Mouse (Mus musculus): ENCODE measurements at regions not wholly inside any gene's neighbourhood (a gene's known extent, or its start where the extent isn't known, plus 50 kb on each side); places are given as distances from the start of the nearest gene placed in this dataset.

DNA sequence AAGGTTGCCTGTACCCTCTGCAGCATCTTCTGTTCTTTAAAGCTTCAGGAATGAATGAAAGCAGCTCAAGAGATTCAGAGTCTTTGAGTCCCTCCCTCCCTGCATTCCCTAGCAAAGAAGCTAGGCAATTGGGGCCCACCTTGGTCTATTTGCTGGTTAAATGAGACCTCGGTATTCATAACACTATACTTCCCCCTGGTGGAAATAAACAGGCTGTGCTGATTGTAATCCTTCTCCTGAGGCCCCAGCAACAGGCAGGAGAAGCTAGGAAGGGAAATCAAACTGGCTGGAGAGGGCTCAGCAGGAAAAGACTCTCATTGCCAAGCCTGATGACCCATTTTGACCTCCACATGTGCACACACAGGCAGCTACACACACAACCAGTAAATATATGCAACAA lies 137.1 kb downstream of the Sh3bp4 start:
- peak; percentile 39 for DNase-seq (ENCODE audit: low spot score)

DNA sequence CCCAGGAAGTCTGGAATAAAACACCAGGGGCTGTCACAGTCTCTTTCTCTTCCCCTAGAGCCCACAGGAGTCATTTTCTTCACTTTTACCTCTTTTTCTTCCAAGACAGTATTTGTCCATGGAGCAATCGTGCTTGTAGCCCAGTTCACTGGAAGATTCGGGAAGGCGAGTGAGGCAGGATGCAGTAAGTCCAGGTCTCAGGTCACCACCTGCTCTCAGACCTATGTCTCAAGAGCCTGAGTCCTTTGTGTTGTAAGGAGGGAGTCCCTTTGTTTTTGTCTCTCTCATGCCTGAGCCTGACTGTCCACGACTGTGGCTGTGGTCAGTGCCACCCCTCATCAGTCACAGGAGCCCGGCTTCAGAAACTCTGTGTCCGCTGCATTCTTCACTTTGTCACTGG lies 140.9 kb downstream of the Sh3bp4 start:
- DNase-seq (ENCODE audit: low spot score) = no peak

DNA sequence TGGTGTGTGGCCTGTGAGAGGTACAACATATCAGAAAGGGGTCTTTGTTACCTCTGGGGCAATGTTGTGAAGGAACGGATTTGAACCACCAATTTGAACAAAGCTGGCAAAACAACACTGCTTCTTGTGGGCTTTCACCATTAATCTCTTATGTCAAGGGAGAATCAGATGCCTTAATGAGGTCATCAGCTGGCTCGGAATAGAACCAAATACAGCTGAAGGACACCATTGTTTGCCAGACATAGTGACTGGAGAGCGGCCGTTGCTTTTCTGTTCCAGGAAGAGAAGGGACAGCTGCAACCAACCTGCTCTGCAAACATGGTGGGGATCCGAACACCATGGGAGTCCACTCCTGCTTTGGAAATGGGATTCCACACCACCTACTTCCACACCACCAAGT lies 158.2 kb downstream of the Sh3bp4 start:
- no peak for DNase-seq (ENCODE audit: low spot score)

DNA sequence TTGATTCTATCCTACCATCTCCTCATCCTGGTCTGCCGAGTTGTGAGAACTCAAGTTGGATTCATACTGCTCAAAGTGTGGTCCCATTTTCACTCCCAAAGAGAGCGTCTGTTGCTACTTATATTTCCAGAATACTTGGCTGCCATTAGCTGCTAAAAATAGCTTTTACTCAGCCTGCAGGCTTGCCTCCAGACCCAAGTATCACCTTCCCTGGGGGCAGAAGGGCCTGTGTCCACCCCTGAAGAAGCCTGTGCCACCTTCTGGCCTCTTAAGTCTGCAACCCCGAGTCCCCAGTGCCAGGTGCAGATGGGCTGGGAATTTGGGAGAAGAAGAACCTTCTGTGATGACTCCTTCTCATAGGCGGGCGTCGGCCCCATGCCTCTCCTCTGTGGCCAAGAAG lies 161.5 kb downstream of the Sh3bp4 start:
- no peak for DNase-seq (ENCODE audit: low spot score)

GRCm38 (mm10) chr1:89232391-89232790 lies 162.2 kb downstream of the Sh3bp4 start:
- DNase-seq (ENCODE audit: low spot score) = no peak

GRCm38 (mm10) chr1:89234895-89235294 lies 164.7 kb downstream of the Sh3bp4 start:
- DNase-seq (ENCODE audit: low spot score) = no peak

- peak; percentile 88 for DNase-seq (ENCODE audit: low spot score)
Observed at GRCm38 (mm10) chr1:89235296-89235695, 165.1 kb downstream of the Sh3bp4 start.

DNA sequence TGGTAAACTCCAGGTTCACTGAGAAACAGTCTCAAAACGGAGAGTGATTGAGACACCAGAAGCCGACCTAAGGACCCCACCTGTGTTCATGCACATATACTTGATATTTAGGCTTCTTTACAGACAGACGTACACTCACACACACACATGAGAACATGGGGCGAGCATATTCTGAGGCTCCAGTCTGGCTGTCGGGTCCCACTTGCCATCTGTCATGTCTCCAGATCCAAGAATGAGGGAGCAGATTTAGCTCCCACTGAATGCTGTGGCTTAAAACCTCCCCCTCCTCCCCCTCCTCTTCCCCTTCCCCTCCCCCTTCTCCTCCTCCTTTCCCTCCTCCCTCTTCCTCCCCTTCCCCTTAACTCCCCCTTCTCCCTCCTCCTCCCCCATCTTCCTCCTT lies 167.5 kb downstream of the Sh3bp4 start:
- DNase-seq (ENCODE audit: low spot score) = no peak

- no peak for DNase-seq (ENCODE audit: low spot score)
Observed at GRCm38 (mm10) chr1:89244598-89244997, 174.4 kb downstream of the Sh3bp4 start.

GRCm38 (mm10) chr1:89245202-89246003 lies 175.2 kb downstream of the Sh3bp4 start:
- peak; percentile 13 for DNase-seq (ENCODE audit: low spot score)

DNA sequence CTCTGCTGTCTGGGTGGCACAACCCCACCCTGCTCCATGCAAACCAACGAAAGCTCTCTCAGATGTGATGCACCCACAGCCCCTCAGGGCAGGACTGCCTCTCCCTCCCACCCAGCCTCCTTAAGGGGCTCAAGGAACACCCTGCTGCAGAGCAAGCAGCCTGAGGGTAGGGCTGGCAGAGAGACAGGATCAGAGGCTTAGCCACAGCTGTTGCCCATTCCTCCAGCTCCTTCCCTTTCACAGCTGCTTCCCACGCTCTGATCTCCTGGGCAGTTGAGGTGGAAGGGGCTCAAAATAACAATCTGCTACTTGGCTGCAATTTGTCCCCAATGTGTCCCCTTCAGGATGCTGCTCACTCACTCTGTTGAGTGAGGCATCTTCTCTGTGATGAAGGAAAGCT lies 181.5 kb downstream of the Sh3bp4 start:
- DNase-seq (ENCODE audit: low spot score) = no peak

DNA sequence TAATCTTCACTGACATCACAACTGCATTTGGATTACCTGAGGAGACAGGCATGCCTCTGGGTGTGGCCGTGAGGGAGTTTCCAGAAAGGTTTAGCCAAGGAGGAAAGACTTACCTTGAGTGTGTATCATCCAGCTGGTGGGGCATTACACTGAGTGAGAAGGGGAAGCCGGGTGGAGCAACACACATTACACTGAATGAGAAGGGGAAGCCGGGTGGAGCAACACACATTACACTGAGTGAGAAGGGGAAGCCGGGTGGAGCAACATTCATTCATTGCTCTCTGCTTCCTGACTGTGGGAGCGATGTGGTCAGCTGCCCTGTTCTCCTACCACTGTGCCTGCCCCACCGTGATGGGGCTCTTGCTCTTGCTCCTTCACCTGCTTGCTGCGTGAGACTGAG lies 182.3 kb downstream of the Sh3bp4 start:
- DNase-seq (ENCODE audit: low spot score) = no peak

GRCm38 (mm10) chr1:89257945-89258344 lies 187.7 kb downstream of the Sh3bp4 start:
- no peak for DNase-seq (ENCODE audit: low spot score)

GRCm38 (mm10) chr1:89265771-89266170 lies 188.8 kb upstream of the Agap1 start:
- DNase-seq (ENCODE audit: low spot score) = no peak

DNA sequence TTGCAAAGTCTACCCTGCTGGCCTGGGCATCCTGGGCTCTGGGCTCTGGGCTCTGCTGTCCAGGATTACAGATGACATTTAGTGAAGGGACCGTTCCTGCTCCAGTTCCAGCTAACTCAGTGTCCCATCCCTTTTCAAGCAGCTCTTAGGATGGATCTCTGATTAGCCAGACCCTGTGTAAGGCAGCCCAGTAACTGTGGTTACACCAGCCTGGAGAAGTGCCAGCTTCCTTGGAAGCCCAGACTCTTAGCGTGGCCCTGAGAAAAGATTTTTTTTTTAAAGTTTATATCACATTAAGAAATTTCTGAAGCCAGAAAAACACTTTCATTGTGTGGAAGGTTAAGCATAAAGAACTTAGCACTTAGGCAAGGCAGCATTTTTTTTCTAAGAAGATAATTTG lies 185.8 kb upstream of the Agap1 start:
- no peak for DNase-seq (ENCODE audit: low spot score)

GRCm38 (mm10) chr1:89271743-89272142 lies 182.9 kb upstream of the Agap1 start:
- no peak for DNase-seq (ENCODE audit: low spot score)

- no peak for DNase-seq (ENCODE audit: low spot score)
Observed at GRCm38 (mm10) chr1:89273021-89273420, 181.6 kb upstream of the Agap1 start.

GRCm38 (mm10) chr1:89273786-89274362 lies 180.7 kb upstream of the Agap1 start:
- no peak for DNase-seq (ENCODE audit: low spot score)

DNA sequence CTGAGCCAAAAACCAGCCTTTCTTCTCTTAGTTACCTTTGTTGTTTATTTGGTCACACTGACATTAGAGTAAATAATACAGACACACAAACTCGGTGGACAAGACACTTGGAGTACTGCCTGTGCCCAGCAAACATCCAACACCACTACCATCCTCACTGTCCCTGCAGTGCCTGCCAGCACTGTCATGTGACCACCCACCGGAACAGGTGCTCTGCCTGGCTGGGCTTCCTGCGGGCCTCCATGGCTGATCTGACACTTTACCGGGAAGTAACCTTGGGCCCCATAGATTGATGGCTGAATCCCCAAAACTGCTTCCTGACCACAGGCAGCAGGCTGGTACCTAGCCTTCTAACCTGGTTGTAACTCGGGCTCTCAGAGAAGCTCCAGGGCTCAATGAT lies 175.2 kb upstream of the Agap1 start:
- DNase-seq (ENCODE audit: low spot score) = no peak

DNA sequence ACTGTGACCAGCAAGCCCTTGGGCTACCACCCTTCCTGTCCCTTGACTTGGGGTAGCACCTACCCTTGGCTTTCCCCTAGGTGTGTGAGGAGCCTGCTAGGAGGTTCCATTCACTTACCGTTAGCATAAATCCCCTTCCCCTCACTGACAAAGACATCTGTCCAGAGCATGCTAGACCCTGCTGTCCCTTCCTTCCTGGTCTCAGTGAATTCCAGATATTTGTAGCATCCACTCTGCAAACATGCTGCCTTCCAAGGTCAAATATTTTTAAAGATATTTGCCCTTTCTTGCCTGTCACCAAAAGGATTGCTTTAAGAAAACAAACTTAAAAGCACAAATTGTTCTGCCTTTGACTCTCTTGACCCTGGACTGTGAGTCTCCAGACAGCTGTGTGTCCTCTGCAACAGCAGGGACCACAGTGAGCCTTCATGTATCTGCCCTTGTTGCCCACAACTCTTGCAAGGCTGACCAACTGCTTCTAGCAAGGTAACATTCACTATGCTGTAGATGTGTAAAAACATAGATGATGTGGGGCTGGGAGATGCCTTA lies 173.4 kb upstream of the Agap1 start:
- no peak for DNase-seq (ENCODE audit: low spot score)

DNA sequence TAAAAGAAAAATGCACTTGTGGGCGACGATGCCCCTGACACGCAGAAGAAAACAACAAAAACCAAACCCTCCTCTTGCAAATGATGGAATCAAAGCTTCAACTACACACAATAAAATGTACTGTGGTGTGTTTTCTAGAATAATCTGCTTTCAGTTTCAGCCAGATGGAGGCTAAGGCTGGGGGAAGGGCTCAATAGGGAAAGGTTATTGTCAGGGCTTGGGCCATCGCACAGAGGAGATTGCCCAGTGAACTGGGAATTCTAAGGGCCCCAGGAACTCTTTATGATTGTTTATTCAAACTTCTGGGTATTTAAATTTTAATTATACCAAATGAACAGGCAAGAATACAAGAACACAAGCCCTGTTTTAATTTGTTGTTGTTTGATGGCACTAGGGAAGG lies 169.6 kb upstream of the Agap1 start:
- DNase-seq (ENCODE audit: low spot score) = no peak

DNA sequence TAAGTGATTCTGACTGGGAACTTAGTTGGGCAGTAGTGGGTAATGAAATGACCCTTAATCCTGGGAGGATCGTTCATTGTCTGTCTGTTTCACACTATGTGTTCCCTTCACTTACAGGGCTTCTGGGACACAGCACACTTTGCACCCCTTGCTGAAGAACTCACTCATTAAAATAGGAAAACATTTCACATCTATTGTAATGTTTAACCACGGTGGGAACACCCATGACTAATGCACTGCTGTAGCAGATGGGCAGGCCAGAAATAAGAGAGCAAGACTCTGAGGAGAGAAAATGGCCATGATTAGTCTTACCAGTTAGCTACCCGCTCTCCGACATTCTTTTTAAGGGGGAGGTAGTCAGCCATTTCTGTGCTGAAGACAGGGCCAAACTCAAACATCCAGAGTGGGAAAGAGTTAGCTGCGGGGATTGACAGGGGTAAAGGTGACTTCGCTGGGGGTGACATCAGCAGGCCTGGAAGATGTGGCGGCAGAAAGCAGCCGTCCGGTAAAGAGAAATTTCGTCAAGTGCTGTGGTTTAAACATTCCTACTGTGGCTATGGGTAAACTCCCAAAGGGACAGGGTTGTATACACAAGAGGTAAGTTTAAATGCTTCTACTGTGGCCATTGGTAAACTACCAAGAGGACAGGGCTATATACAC lies 167.3 kb upstream of the Agap1 start:
- no peak for DNase-seq (ENCODE audit: low spot score)

- no peak for DNase-seq (ENCODE audit: low spot score)
Observed at GRCm38 (mm10) chr1:89288001-89288400, 166.6 kb upstream of the Agap1 start.
